Mouse (Mus musculus) CH12.LX (cell line): ENCODE measurements around the gene Stxbp1. TPM values are rescaled to one million over a fixed set of nuclear protein-coding genes. Genes with fewer than 3 reads are reported as not detected.

Experiments used
- DNase-seq: peaks from one replicate; pipeline ENCODE4 v3.0.0-alpha.2; 2013; ENCODE audit errors: extremely low read depth
- H3K27ac ChIP-seq: 2 replicates; pipeline ENCODE4 v1.5.1; 2012; ENCODE audit warnings: low read depth, mild to moderate bottlenecking, control low read depth, moderate library complexity; ENCODE audit not compliant: insufficient read depth
- H3K27me3 ChIP-seq: replicated peaks from 2 replicates; pipeline ENCODE3; 2012; ENCODE audit warnings: inconsistent platforms
- H3K36me3 ChIP-seq, 2 experiments: replicated peaks in 1 of 2; 2 replicates each; pipeline versions ENCODE3 to v1.6.1; 2012; ENCODE audit warnings: inconsistent platforms in 1 of 2, low read length in 1 of 2, mild to moderate bottlenecking in 1 of 2, mixed read lengths in 1 of 2, moderate library complexity in 1 of 2; ENCODE audit not compliant: control insufficient read depth in 1 of 2, insufficient read depth in 1 of 2
- H3K4me1 ChIP-seq, 2 experiments: 2 replicates each; pipeline ENCODE4 v1.6.1; 2012; ENCODE audit warnings: inconsistent platforms in 1 of 2, moderate library complexity in 1 of 2; ENCODE audit not compliant: insufficient read depth in 2 of 2, control insufficient read depth in 1 of 2
- H3K4me2 ChIP-seq: 2 replicates; pipeline ENCODE4 v1.6.1; 2012; ENCODE audit warnings: low read depth, mild to moderate bottlenecking, control low read depth; ENCODE audit not compliant: poor library complexity, insufficient read depth, severe bottlenecking
- H3K4me3 ChIP-seq, 3 experiments: fragments of 150-350 bp in 1 of 3; sonication (generic) in 1 of 3; replicated peaks in 1 of 3; 2 replicates each; pipeline versions ENCODE3 to v1.5.1; 2011 to 2012; ENCODE audit warnings: low read depth in 2 of 3, low read length in 2 of 3, mild to moderate bottlenecking in 2 of 3, moderate library complexity in 2 of 3, control low read depth in 1 of 3, improper control_type of control experiment in 1 of 3, inconsistent platforms in 1 of 3, mixed read lengths in 1 of 3; ENCODE audit not compliant: poor library complexity in 1 of 3
- H3K79me2 ChIP-seq: replicated peaks from 2 replicates; pipeline ENCODE4 v1.6.1; 2012; ENCODE audit warnings: mild to moderate bottlenecking, moderate library complexity; ENCODE audit not compliant: control insufficient read depth, poor library complexity, insufficient read depth, severe bottlenecking; ENCODE audit errors: extremely low read depth
- H3K9ac ChIP-seq: 2 replicates; pipeline ENCODE4 v1.6.1; 2012; ENCODE audit warnings: low read depth, mild to moderate bottlenecking, control low read depth, moderate library complexity; ENCODE audit not compliant: insufficient read depth
- H3K9me3 ChIP-seq: replicated peaks from 2 replicates; pipeline ENCODE3; 2012; ENCODE audit warnings: low read length, inconsistent platforms, mixed read lengths
- BHLHE40 ChIP-seq: IDR thresholded peaks from 2 replicates; pipeline ENCODE4 v1.6.1; 2011; ENCODE audit warnings: mild to moderate bottlenecking, low read depth, low read length, improper control_type of control experiment
- CHD2 ChIP-seq: IDR thresholded peaks from 2 replicates; pipeline ENCODE4 v1.6.1; 2011; ENCODE audit warnings: low read length, improper control_type of control experiment
- CTCF ChIP-seq, 2 experiments: IDR thresholded peaks in 1 of 2; conservative IDR thresholded peaks in 1 of 2; 2 replicates each; pipeline ENCODE4 v1.5.1; 2011 to 2012; ENCODE audit warnings: low read depth in 2 of 2, low read length in 2 of 2, improper control_type of control experiment in 1 of 2, inconsistent platforms in 1 of 2, mild to moderate bottlenecking in 1 of 2, moderate library complexity in 1 of 2
- ELF1 ChIP-seq: IDR thresholded peaks from 2 replicates; pipeline ENCODE4 v1.6.1; 2014; ENCODE audit warnings: low read depth, mild to moderate bottlenecking, inconsistent platforms, low read length, improper control_type of control experiment
- EP300 ChIP-seq: IDR thresholded peaks from 2 replicates; pipeline ENCODE4 v1.6.1; 2011; ENCODE audit warnings: low read length, improper control_type of control experiment
- ETS1 ChIP-seq: conservative IDR thresholded peaks from 2 replicates; pipeline ENCODE4 v1.6.1; 2012; ENCODE audit warnings: low read depth, mild to moderate bottlenecking, inconsistent platforms, low read length, improper control_type of control experiment, moderate library complexity
- HCFC1 ChIP-seq: IDR thresholded peaks from 2 replicates; pipeline ENCODE4 v1.6.1; 2012; ENCODE audit warnings: low read depth, mild to moderate bottlenecking, inconsistent platforms, low read length, improper control_type of control experiment
- KAT2A ChIP-seq: IDR thresholded peaks from 2 replicates; pipeline ENCODE4 v1.6.1; 2012; ENCODE audit warnings: low read length, improper control_type of control experiment, inconsistent platforms; ENCODE audit not compliant: insufficient replicate concordance
- MAZ ChIP-seq: IDR thresholded peaks from 2 replicates; pipeline ENCODE4 v1.6.1; 2012; ENCODE audit warnings: low read depth, mild to moderate bottlenecking, inconsistent platforms, low read length, improper control_type of control experiment, moderate library complexity
- MXI1 ChIP-seq: IDR thresholded peaks from 2 replicates; pipeline ENCODE4 v1.6.1; 2011; ENCODE audit warnings: mild to moderate bottlenecking, low read depth, low read length, improper control_type of control experiment
- RAD21 ChIP-seq: IDR thresholded peaks from 2 replicates; pipeline ENCODE4 v1.6.1; 2011; ENCODE audit warnings: low read depth, mild to moderate bottlenecking, low read length, improper control_type of control experiment, moderate library complexity
- SMC3 ChIP-seq: IDR thresholded peaks from 2 replicates; pipeline ENCODE4 v1.6.1; 2011; ENCODE audit warnings: low read depth, low read length, improper control_type of control experiment
- TBP ChIP-seq: conservative IDR thresholded peaks from 2 replicates; pipeline ENCODE4 v1.6.1; 2011; ENCODE audit warnings: low read depth, low read length, improper control_type of control experiment
- UBTF ChIP-seq: IDR thresholded peaks from 2 replicates; pipeline ENCODE4 v1.6.1; 2012; ENCODE audit warnings: low read depth, mild to moderate bottlenecking, inconsistent platforms, low read length, improper control_type of control experiment, moderate library complexity
- ZNF384 ChIP-seq: IDR thresholded peaks from 2 replicates; pipeline ENCODE4 v1.6.1; 2012; ENCODE audit warnings: low read depth, low read length, improper control_type of control experiment, inconsistent platforms
- dilution Hi-C: fragments of 300-500 bp; cut with MboI; formaldehyde crosslinking; loops from 2 replicates; pipeline ENCODE4 v1.14.3; 2020; ENCODE audit warnings: low sequenced_read_pairs; ENCODE audit not compliant: extremely low pct_unique_long_range_greater_than_20kb, extremely low pct_ligation_motif_present
- in situ Hi-C: fragments of 300-500 bp; cut with MboI; formaldehyde crosslinking; loops from 3 replicates; pipeline ENCODE4 v1.14.3; 2019; ENCODE audit warnings: low sequenced_read_pairs, low pct_ligation_motif_present, low pct_unique_long_range_greater_than_20kb, mixed read lengths
- polyA plus RNA-seq: library from polyadenylated mRNA; unstranded; fragments of >175 nt; gene quantifications from 2 replicates; pipeline ENCODE4 v1.2.1, GENCODE M21; 2012; ENCODE audit warnings: low read depth; ENCODE audit not compliant: insufficient read length
- total RNA-seq, 2 experiments: library from RNA; depleted of rRNA; stranded (reverse); fragments of 300-350 nt in 1 of 2; fragments of >200 nt in 1 of 2; gene quantifications; 2 replicates each; pipeline ENCODE4 v1.2.3; 2012 to 2014

The Stxbp1 gene
- total and polyA plus RNA-seq, 3 experiments: 1.5 to 8.3 (median 2.5) TPM

DNA sequence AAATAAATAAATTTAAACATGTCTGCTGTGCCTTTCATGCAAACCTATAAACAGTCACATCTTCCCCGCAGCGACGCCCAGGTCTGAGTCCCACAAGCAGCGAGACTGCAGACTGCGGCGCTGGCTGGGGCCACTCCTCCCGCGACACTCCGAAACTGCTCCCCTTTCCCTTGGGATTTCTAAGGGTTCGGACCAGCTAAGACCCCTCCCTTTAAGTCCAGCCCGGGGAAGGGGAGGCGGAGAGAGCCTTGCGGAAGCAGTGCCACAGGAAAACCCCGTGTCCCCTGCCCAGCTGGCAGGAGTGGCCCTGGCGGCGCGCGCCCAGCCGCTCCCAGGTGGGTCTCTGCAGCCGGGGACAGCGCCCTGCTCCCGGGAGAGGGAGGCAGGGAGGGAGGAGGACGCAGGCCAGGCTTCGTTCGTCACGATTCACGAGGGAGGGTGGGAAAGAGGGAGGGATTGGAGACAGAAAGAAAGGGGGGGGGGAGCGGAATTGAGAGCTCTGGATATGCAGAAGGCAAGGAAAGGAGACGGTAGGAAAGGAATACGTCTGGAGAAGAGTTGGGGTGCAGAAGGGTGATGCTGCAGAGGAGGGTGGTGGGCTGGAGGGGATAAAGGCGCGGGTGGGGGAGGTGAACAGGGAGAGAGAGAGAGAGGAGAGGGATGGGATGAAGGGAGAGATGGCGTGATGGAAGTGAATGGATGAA, 792 bp downstream of the Stxbp1 start:
- dilution Hi-C loops (no loop called here), in situ Hi-C loops (no loop called here)
- Histone ChIP-seq H3K4me2 (peak overlapping the region; percentile 98), H3K27me3 (peaks cover 3% of the 10 kb centered on the region), H3K9me3 (no peaks in the 10 kb centered on the region), H3K4me3 (peak overlapping the region; percentile 70 to 95 (median 74)), H3K36me3 (peaks cover 0 to 6% of the 10 kb centered on the region in 2 experiments), H3K27ac (no peak overlapping the region), H3K4me1 (peaks cover 0 to 20% of the 10 kb centered on the region in 2 experiments; a peak in 2 of 4 replicates), H3K9ac (peak overlapping the region; percentile 48), H3K79me2 (no peaks in the 10 kb centered on the region)
- TF ChIP-seq CTCF (conservative IDR thresholded peaks at IDR 0.05 in 1 of 2, IDR thresholded peaks at IDR 0.05 in 1 of 2; ENCODE audit: low read depth in 2 of 2, low read length in 2 of 2): no peak
- no peak for TF ChIP-seq CHD2
- peak; percentile 82; the same call in 1 of the 2 replicates for TF ChIP-seq UBTF
- TF ChIP-seq EP300: no peak
- TF ChIP-seq HCFC1: no peak
- TF ChIP-seq MAZ: no peak
- no peak for TF ChIP-seq ETS1
- TF ChIP-seq TBP: no peak
- no peak for TF ChIP-seq ZNF384
- 0 out of 2 replicates have a peak, but pooled peaks have one; percentile 22 for TF ChIP-seq MXI1
- DNase-seq: no peak

DNA sequence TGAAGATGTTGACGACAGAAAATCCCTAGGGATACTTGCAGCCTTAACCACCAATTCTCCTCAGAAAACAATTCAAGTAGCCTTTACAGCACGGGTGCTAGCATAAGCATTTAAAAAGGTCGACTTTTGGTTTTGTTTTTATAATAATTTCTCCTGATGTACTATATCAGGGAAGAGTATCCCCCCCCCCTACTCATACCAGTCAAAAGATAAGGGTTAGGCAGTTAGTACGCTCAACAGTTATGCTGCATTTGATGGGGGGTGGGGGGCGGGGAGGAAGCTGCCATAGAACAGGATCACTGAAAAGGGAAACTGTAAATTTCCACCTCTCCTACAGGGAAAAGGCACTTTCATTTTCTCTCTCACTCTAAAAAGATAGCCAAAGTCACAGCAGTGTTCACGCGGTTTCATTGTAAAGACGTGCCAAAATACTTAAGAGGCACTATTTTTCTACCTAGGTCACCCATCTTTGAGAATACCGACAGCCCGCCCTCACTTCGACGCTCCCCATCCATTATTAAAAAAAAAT, 1.4 kb downstream of the Stxbp1 start:
- Histone ChIP-seq H3K27ac (no peak overlapping the region), H3K79me2 (no peaks in the 10 kb centered on the region), H3K9me3 (no peaks in the 10 kb centered on the region), H3K4me1 (peaks cover 0 to 20% of the 10 kb centered on the region in 2 experiments; a peak in 2 of 4 replicates), H3K36me3 (peaks cover 0 to 7% of the 10 kb centered on the region in 2 experiments), H3K27me3 (peaks cover 3% of the 10 kb centered on the region), H3K4me3 (peak overlapping the region in 1 of 3 experiments; percentile 74), H3K9ac (0 out of 2 replicates have a peak overlapping the region, but pooled peaks have one; percentile 23), H3K4me2 (peak overlapping the region; percentile 98)
- dilution Hi-C loops: no loop called here
- in situ Hi-C loops: no loop called here
- TF ChIP-seq KAT2A: no peak
- 0 out of 2 replicates have a peak, but pooled peaks have one; percentile 25 for TF ChIP-seq ZNF384
- no peak for DNase-seq

DNA sequence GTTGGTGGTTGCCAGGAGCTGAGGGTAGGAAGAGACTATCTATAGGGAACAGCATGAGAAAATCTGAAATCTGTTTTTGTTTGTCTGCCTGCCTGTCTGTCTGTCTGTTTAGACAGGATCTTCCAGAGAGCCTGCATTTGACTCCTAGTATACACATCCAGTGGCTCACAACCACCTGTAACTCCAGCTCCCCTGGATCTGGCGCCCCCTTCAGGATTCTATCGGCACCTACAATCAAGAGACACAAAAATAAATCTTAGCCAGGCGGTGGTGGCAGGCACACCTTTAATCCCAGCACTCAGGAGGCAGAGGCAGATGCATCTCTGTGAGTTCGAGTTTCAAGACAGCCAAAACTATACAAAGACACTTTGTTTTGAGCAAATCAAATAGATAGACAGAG, 4.5 kb downstream of the Stxbp1 start:
- Histone ChIP-seq H3K4me2 (no peak overlapping the region), H3K4me1 (peaks cover 0 to 29% of the 10 kb centered on the region in 2 experiments; a peak in 2 of 4 replicates), H3K36me3 (peaks cover 0 to 7% of the 10 kb centered on the region in 2 experiments), H3K27me3 (peaks cover 3% of the 10 kb centered on the region), H3K4me3 (no peak overlapping the region), H3K27ac (no peak overlapping the region), H3K9ac (no peak overlapping the region), H3K9me3 (no peaks in the 10 kb centered on the region)
- in situ Hi-C loops: no loop called here
- peak; percentile 48 for DNase-seq
- dilution Hi-C loops: no loop called here
- TF ChIP-seq SMC3: peak; percentile 44
- TF ChIP-seq ELF1: no peak
- peak; percentile 48 for TF ChIP-seq RAD21
- TF ChIP-seq BHLHE40: no peak
- peak; percentile 36 to 65; a peak in 3 of 4 replicates for TF ChIP-seq CTCF (conservative IDR thresholded peaks at IDR 0.05 in 1 of 2, IDR thresholded peaks at IDR 0.05 in 1 of 2; ENCODE audit: low read depth in 2 of 2, low read length in 2 of 2)
- TF ChIP-seq, all 38 proteins: peak for 3
- no peaks in the 10 kb centered on the region for H3K79me2 ChIP-seq
